Mouse (Mus musculus): Measurements from ENCODE around the gene Rcbtb2. TPM values are rescaled to one million over a fixed set of nuclear protein-coding genes. Genes with fewer than 3 reads are reported as not detected.

The Rcbtb2 gene
- polyA plus RNA-seq, 1 experiment, result 14.4 TPM

GRCm38 (mm10) chr14:73180671-73181070 lies 57.8 kb downstream of the Rcbtb2 start:
- TF ChIP-seq POLR2A (IDR thresholded peaks at IDR 0.05; ENCODE audit: low read depth, low read length) (no peak), CTCF (IDR thresholded peaks at IDR 0.05; ENCODE audit: extremely low read depth, insufficient read depth, insufficient read length, insufficient replicate concordance) (no peak)
- H3K27ac ChIP-seq (ENCODE audit: insufficient read depth, low read length), result no peak overlapping the region
- no peak overlapping the region for H3K4me3 ChIP-seq (ENCODE audit: extremely low read depth, insufficient read depth, insufficient read length)

GRCm38 (mm10) chr14:73181144-73181543 lies 58.3 kb downstream of the Rcbtb2 start:
- H3K36me3 ChIP-seq (ENCODE audit: control insufficient read depth, insufficient read depth, low read length), result peaks cover 6% of the 10 kb centered on the region; the same call in 1 of the 2 replicates
- no peaks in the 10 kb centered on the region for H3K27me3 ChIP-seq (ENCODE audit: control insufficient read depth, insufficient read depth, low read length)
- no peak overlapping the region for H3K4me3 ChIP-seq (ENCODE audit: extremely low read depth, insufficient read depth, insufficient read length)
- TF ChIP-seq CTCF (IDR thresholded peaks at IDR 0.05; ENCODE audit: extremely low read depth, insufficient read depth, insufficient read length, insufficient replicate concordance) (no peak), POLR2A (IDR thresholded peaks at IDR 0.05; ENCODE audit: low read depth, low read length) (no peak)
- no peak for DNase-seq (ENCODE audit: low read depth in 1 of 2, low spot score in 2 of 2)
- WGBS, result 82% methylated on average over 2 of the region's 2 CpGs
- H3K27ac ChIP-seq (ENCODE audit: insufficient read depth, low read length), result no peak overlapping the region
- peaks cover 3% of the 10 kb centered on the region; the same call in 1 of the 2 replicates for H3K4me1 ChIP-seq (ENCODE audit: control insufficient read depth, insufficient read depth, insufficient read length)

More at GRCm38 (mm10) chr14:73180671-73181070, 57.8 kb downstream of the Rcbtb2 start:
- no peaks in the 10 kb centered on the region for H3K27me3 ChIP-seq (ENCODE audit: control insufficient read depth, insufficient read depth, low read length)
- 51% methylated on average over 3 of the region's 3 CpGs for WGBS
- H3K4me1 ChIP-seq (ENCODE audit: control insufficient read depth, insufficient read depth, insufficient read length), result peaks cover 3% of the 10 kb centered on the region; the same call in 1 of the 2 replicates
- no peak for DNase-seq (ENCODE audit: low read depth in 1 of 2, low spot score in 2 of 2)
- H3K36me3 ChIP-seq (ENCODE audit: control insufficient read depth, insufficient read depth, low read length), result peaks cover 6% of the 10 kb centered on the region; the same call in 1 of the 2 replicates

- no peak for DNase-seq (ENCODE audit: low read depth in 1 of 2, low spot score in 2 of 2)
- Histone ChIP-seq H3K4me3 (ENCODE audit: extremely low read depth, insufficient read depth, insufficient read length) (no peak overlapping the region), H3K4me1 (ENCODE audit: control insufficient read depth, insufficient read depth, insufficient read length) (no peaks in the 10 kb centered on the region), H3K27me3 (ENCODE audit: control insufficient read depth, insufficient read depth, low read length) (no peaks in the 10 kb centered on the region), H3K36me3 (ENCODE audit: control insufficient read depth, insufficient read depth, low read length) (peaks cover 2% of the 10 kb centered on the region), H3K27ac (ENCODE audit: insufficient read depth, low read length) (no peak overlapping the region)
- no peak for TF ChIP-seq CTCF (IDR thresholded peaks at IDR 0.05; ENCODE audit: extremely low read depth, insufficient read depth, insufficient read length, insufficient replicate concordance)
- TF ChIP-seq POLR2A (IDR thresholded peaks at IDR 0.05; ENCODE audit: low read depth, low read length), result no peak
- WGBS, result 86% methylated on average over 7 of the region's 7 CpGs
Measured at GRCm38 (mm10) chr14:73186875-73187274, 64.0 kb downstream of the Rcbtb2 start.

- Histone ChIP-seq H3K36me3 (ENCODE audit: control insufficient read depth, insufficient read depth, low read length) (peaks cover 20% of the 10 kb centered on the region), H3K27ac (ENCODE audit: insufficient read depth, low read length) (no peak overlapping the region), H3K27me3 (ENCODE audit: control insufficient read depth, insufficient read depth, low read length) (no peaks in the 10 kb centered on the region), H3K4me3 (ENCODE audit: extremely low read depth, insufficient read depth, insufficient read length) (no peak overlapping the region), H3K4me1 (ENCODE audit: control insufficient read depth, insufficient read depth, insufficient read length) (no peaks in the 10 kb centered on the region)
- no peak for DNase-seq (ENCODE audit: low read depth in 1 of 2, low spot score in 2 of 2)
- 93% methylated on average over 5 of the region's 5 CpGs for WGBS
- no peak for TF ChIP-seq CTCF (IDR thresholded peaks at IDR 0.05; ENCODE audit: extremely low read depth, insufficient read depth, insufficient read length, insufficient replicate concordance)
- TF ChIP-seq POLR2A (IDR thresholded peaks at IDR 0.05; ENCODE audit: low read depth, low read length), result no peak
Measured at GRCm38 (mm10) chr14:73199058-73199457, 76.2 kb downstream of the Rcbtb2 start.

- no peak overlapping the region for H3K27ac ChIP-seq (ENCODE audit: insufficient read depth, low read length)
- no peak for TF ChIP-seq CTCF (IDR thresholded peaks at IDR 0.05; ENCODE audit: extremely low read depth, insufficient read depth, insufficient read length, insufficient replicate concordance)
- no peak for TF ChIP-seq POLR2A (IDR thresholded peaks at IDR 0.05; ENCODE audit: low read depth, low read length)
- no peak for DNase-seq (ENCODE audit: low read depth in 1 of 2, low spot score in 2 of 2)
- H3K4me3 ChIP-seq (ENCODE audit: extremely low read depth, insufficient read depth, insufficient read length), result no peak overlapping the region
- H3K36me3 ChIP-seq (ENCODE audit: control insufficient read depth, insufficient read depth, low read length), result peaks cover 23% of the 10 kb centered on the region
- no peaks in the 10 kb centered on the region for H3K4me1 ChIP-seq (ENCODE audit: control insufficient read depth, insufficient read depth, insufficient read length)
- no peaks in the 10 kb centered on the region for H3K27me3 ChIP-seq (ENCODE audit: control insufficient read depth, insufficient read depth, low read length)
- 53% methylated on average over 3 of the region's 3 CpGs for WGBS
Measured at GRCm38 (mm10) chr14:73201447-73201846, 78.6 kb downstream of the Rcbtb2 start.

GRCm38 (mm10) chr14:73204016-73204415 lies 81.2 kb downstream of the Rcbtb2 start:
- no peak overlapping the region for H3K27ac ChIP-seq (ENCODE audit: insufficient read depth, low read length)
- H3K36me3 ChIP-seq (ENCODE audit: control insufficient read depth, insufficient read depth, low read length), result peaks cover 13% of the 10 kb centered on the region
- WGBS, result 68% methylated on average over 3 of the region's 3 CpGs
- no peaks in the 10 kb centered on the region for H3K4me1 ChIP-seq (ENCODE audit: control insufficient read depth, insufficient read depth, insufficient read length)
- H3K27me3 ChIP-seq (ENCODE audit: control insufficient read depth, insufficient read depth, low read length), result no peaks in the 10 kb centered on the region
- no peak for TF ChIP-seq POLR2A (IDR thresholded peaks at IDR 0.05; ENCODE audit: low read depth, low read length)
- TF ChIP-seq CTCF (IDR thresholded peaks at IDR 0.05; ENCODE audit: extremely low read depth, insufficient read depth, insufficient read length, insufficient replicate concordance), result no peak
- H3K4me3 ChIP-seq (ENCODE audit: extremely low read depth, insufficient read depth, insufficient read length), result no peak overlapping the region
- no peak for DNase-seq (ENCODE audit: low read depth in 1 of 2, low spot score in 2 of 2)

GRCm38 (mm10) chr14:73209262-73209661 lies 86.4 kb downstream of the Rcbtb2 start:
- no peak for TF ChIP-seq CTCF (IDR thresholded peaks at IDR 0.05; ENCODE audit: extremely low read depth, insufficient read depth, insufficient read length, insufficient replicate concordance)
- no peak for TF ChIP-seq POLR2A (IDR thresholded peaks at IDR 0.05; ENCODE audit: low read depth, low read length)
- Histone ChIP-seq H3K36me3 (ENCODE audit: control insufficient read depth, insufficient read depth, low read length) (peaks cover 13% of the 10 kb centered on the region), H3K4me1 (ENCODE audit: control insufficient read depth, insufficient read depth, insufficient read length) (0 out of 2 replicates have a peak, but pooled peaks cover 2% of the 10 kb centered on the region), H3K27ac (ENCODE audit: insufficient read depth, low read length) (no peak overlapping the region), H3K4me3 (ENCODE audit: extremely low read depth, insufficient read depth, insufficient read length) (no peak overlapping the region), H3K27me3 (ENCODE audit: control insufficient read depth, insufficient read depth, low read length) (no peaks in the 10 kb centered on the region)
- DNase-seq (ENCODE audit: low read depth in 1 of 2, low spot score in 2 of 2), result no peak
